Mouse (Mus musculus) CD4-positive helper T cell, adult 2 months (primary cell): ENCODE results near the gene 1700003H04Rik.

Experiments used
- DNase-seq: peaks from one replicate; pipeline ENCODE4 v3.0.0-alpha.2; 2012; ENCODE audit warnings: low read depth, missing footprints, low spot score

Gene 1700003H04Rik

GRCm38 (mm10) chr3:124581001-124581400 lies at the start of gene 1700003H04Rik:
1700003H04Rik (minus strand) TSS chr3:124581101.
- no peak for DNase-seq

- no peak for DNase-seq
Observed at GRCm38 (mm10) chr3:124623031-124623430, 42.1 kb upstream of the 1700003H04Rik start.

DNA sequence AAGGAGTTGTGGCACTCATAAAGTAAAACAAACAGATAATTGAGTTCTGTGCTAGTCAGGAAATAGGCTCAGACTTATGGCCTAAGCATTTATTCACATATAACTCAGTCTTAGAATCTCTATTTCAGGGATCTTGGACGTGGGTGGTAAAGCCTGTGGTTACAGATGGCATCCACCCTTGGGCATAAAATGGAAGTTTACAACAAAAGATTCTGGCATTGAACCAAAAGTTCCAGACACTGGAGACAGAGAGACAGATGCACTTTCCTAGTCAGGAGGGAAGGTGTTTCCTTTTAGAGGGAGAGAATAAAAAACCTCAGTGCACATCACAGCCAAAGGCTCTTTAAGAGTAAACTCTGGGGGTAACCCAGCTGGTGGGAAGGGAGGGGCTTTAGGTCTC lies 32.4 kb upstream of the 1700003H04Rik start:
- DNase-seq = no peak

- DNase-seq = no peak
Observed at GRCm38 (mm10) chr3:124609956-124610355, 29.1 kb upstream of the 1700003H04Rik start.

- DNase-seq = no peak
Observed at GRCm38 (mm10) chr3:124606021-124606517, 25.2 kb upstream of the 1700003H04Rik start.

- no peak for DNase-seq
Observed at GRCm38 (mm10) chr3:124605518-124605917, 24.6 kb upstream of the 1700003H04Rik start.

GRCm38 (mm10) chr3:124597789-124598188 lies 16.9 kb upstream of the 1700003H04Rik start:
- no peak for DNase-seq

GRCm38 (mm10) chr3:124587534-124587933 lies 6.6 kb upstream of the 1700003H04Rik start:
- DNase-seq = no peak

- DNase-seq = no peak
Observed at GRCm38 (mm10) chr3:124585761-124586160, 4.9 kb upstream of the 1700003H04Rik start.

DNA sequence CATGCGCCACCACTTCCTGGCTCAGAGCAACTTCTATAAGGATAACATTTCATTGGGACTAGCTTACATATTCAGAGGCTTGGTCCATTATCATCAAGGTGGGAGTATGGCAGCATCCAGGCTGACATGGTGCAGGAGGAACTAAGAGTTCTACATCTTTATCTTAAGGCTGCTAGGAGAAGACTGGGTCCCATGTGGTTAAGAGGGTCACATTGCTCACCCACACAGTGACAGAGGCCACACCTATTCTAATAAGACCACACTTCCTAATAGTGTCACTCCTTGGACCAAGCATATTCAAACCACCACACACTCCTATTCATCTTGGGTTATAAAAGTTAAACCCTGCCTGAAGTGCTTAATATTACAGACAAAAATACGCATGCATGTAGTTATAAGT lies 23.6 kb downstream of the 1700003H04Rik start:
- DNase-seq = no peak

GRCm38 (mm10) chr3:124555963-124556362 lies 24.9 kb downstream of the 1700003H04Rik start:
- DNase-seq = no peak

GRCm38 (mm10) chr3:124555092-124555491 lies 25.8 kb downstream of the 1700003H04Rik start:
- no peak for DNase-seq

DNA sequence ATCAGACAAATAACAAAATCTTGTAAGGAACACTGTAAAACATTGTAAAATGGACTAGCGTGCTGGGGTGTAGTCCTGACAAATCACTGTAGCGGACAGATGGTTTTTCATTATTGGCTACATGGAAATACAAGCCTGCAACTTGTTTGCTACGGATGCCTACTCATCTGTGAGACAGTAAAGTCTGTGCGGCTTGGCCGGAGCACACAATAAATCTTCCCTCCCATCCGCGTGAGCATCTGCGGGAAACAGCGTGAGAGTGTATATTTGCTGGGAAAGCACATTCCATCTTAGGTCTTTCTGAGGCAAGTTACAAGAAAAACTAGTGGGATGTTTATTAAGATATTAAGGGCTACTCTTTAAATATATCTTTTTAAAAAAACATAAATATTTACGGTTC lies 32.0 kb downstream of the 1700003H04Rik start:
- no peak for DNase-seq

GRCm38 (mm10) chr3:124538260-124538659 lies 42.6 kb downstream of the 1700003H04Rik start:
- no peak for DNase-seq

DNA sequence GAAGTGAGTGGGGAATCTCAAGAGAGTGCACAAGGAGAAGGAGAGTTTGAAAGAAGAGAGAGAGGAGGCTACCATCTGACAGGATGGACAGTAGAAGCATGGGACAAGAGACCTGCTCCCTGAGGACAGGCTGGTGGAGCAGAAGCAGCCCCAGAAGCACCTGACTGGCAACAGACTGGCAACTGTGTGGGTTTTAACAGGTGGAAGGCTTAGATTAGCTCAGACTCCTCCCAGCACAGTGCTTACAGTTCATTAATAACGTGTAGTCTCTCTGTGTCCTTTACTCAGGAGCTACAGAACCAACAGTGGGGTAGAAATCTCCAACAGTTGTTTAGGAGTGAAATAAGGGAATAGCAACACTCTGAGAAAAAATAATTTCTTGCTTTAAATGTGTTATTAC lies 44.3 kb downstream of the 1700003H04Rik start:
- no peak for DNase-seq

DNA sequence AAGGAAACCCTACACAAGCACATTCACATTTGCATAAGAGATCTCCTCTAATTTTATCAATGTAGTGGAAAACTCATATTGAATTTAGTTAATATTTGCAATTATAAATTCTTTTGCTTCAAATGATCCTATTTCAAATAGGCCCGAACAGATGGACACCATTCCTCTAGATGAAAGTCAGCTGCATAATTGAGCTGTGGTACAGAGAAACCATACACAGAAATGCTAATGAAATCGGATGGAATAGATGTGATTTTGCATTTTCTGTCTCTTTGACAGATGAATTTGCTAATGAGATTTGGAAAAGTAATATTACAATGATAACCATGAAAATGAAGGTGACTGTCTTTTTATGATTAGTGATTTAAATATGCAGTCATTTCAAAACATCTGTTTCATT lies 62.1 kb downstream of the 1700003H04Rik start:
- no peak for DNase-seq
